Mouse (Mus musculus) embryonic fibroblast, embryonic 13.5 days (primary cell): ENCODE measurements around the gene Sh3pxd2b. TPM values are rescaled to one million over a fixed set of nuclear protein-coding genes. Genes with fewer than 3 reads are reported as not detected.

Experiments used
- H3K27ac ChIP-seq: 2 replicates; pipeline ENCODE4 v1.5.1; 2012; ENCODE audit warnings: low read length, control low read depth, inconsistent platforms; ENCODE audit not compliant: insufficient read depth
- H3K4me1 ChIP-seq: 2 replicates; pipeline ENCODE4 v1.6.1; 2011; ENCODE audit warnings: low read length; ENCODE audit not compliant: control insufficient read depth, insufficient read depth
- H3K4me3 ChIP-seq: 2 replicates; pipeline ENCODE4 v1.5.1; 2011; ENCODE audit warnings: mild to moderate bottlenecking, control low read depth, low read length; ENCODE audit not compliant: insufficient read depth
- CTCF ChIP-seq: IDR thresholded peaks from 2 replicates; pipeline ENCODE4 v1.5.1; 2011; ENCODE audit warnings: mild to moderate bottlenecking, control low read depth, low read length, moderate library complexity, borderline replicate concordance; ENCODE audit not compliant: insufficient read depth
- POLR2A ChIP-seq: IDR thresholded peaks from 2 replicates; pipeline ENCODE4 v1.6.1; 2011; ENCODE audit warnings: low read depth, mild to moderate bottlenecking, control low read depth, low read length, moderate library complexity
- polyA plus RNA-seq: library from polyadenylated mRNA; stranded (reverse); fragments of >200 nt; gene quantifications from 2 replicates; pipeline ENCODE4 v1.2.4, GENCODE M21; 2011; ENCODE audit warnings: low read depth; ENCODE audit not compliant: missing spikeins, insufficient read length

Gene Sh3pxd2b
- polyA plus RNA-seq, 1 experiment: 58.8 TPM

DNA sequence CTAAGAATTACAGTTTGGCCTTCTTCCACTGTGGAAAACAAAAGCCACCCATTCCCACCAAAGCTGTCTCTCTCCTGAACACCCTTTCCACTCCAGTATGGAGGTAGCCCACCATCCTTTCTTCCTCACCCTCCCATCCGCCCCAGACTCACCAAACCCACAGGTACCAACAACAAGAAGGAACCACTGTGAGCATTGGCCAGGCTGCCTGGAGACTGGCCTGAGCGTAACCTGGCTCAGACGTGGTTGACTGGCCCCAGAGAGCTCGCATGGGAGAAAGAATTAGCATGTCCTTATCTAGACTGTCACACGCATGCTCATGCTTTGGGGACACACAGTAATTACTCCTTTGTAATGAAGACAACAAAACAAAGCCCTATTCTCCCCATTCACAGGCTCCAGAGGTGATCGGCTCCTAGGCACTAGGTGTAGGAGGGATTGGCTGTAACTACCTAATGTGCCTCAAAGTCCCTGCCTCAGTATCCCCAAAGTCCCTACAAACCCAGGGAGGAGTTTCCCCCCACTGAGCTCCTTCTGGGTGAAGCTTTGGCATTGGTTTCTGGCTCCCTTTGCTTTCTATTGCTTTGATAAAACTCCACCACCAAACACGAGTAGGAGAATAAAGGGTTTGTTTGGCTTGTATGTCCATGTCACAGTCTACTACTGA lies 36.6 kb downstream of the Sh3pxd2b start:
- H3K4me1 ChIP-seq: peaks cover 6% of the 10 kb centered on the region
- TF ChIP-seq POLR2A: no peak
- TF ChIP-seq CTCF: no peak
- H3K27ac ChIP-seq: peak overlapping the region; percentile 87
- H3K4me3 ChIP-seq: no peak overlapping the region

DNA sequence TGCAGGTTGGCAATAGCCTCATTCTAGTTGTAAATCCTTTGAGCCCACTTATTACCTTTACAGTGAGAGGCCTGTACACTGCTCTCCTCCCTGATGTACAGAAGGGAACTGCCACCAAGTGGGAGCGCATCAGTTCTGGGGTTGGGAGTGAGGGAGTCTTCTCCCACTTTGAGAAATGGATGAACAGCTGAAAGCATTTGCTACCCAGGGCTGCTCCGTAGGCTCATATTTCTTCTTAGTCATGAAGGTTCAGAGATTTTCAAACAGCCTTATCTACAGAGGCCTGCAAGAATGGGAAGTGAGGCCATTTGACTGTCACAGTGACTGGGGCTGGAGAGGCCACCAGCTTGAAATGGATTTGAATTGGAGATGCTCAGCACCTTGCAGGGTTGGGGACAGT lies 38.4 kb downstream of the Sh3pxd2b start:
- TF ChIP-seq CTCF (no peak), POLR2A (no peak)
- Histone ChIP-seq H3K4me3 (no peak overlapping the region), H3K27ac (no peak overlapping the region), H3K4me1 (peaks cover 6% of the 10 kb centered on the region)

DNA sequence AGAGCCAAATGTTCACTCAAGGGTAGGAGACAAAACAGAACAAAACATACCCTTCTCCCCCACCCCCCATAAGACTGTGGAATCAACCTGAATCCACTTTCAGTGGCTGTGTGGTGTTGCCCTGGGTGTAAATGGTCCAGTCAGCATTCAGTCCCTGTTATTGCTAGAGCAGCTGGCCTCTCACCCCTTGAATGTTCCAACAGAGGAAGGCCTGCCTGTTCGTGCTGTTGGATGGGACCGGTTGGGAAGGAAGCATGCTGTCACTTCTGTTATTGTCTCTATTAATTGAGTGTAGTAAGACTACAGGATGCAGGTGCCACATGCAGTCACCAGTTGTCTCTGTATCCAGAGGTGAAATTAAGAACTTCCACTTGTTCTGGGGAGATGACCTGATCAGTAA lies 40.4 kb downstream of the Sh3pxd2b start:
- H3K27ac ChIP-seq: no peak overlapping the region
- peaks cover 6% of the 10 kb centered on the region for H3K4me1 ChIP-seq
- TF ChIP-seq POLR2A: no peak
- TF ChIP-seq CTCF: no peak
- H3K4me3 ChIP-seq: no peak overlapping the region

DNA sequence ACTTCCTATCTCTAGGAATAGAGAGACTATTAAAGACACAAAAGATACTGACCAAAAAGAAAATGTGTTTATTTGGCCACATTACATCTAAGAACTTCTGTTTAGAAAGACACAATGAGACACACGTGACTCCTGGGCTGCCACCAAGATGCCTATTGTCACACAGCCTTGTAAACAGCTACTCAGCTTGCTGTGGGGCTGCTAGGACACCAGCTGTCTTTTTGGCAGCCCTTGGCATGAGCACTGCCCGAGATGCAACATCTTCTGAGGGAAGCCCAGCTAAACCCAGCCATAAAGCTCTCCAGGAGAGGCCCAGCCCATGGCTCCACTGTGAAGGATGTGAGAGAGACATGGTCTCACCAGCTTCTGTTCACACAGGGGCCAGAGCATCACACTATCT lies 45.5 kb downstream of the Sh3pxd2b start:
- Histone ChIP-seq H3K4me1 (peaks cover 5% of the 10 kb centered on the region; the same call in 1 of the 2 replicates), H3K27ac (no peak overlapping the region), H3K4me3 (no peak overlapping the region)
- TF ChIP-seq POLR2A: no peak
- no peak for TF ChIP-seq CTCF

DNA sequence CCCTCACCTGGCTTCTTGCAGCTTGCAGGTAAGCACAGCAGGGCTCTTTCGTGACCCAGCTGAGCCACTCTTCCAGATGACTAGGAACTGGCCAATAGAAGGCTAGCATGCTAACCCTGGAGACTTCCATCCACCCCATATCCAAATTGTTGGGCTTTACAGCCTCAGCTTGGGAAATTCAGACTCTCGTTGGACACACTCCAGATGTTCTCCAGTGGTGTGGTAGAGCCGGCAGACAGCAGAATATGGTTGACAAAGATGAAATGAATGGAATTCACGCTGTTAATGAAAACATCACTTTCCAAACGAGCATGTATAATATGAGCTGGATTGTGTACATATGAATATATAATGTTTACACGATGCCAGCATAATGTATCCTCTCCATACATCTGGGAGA lies 48.2 kb downstream of the Sh3pxd2b start:
- TF ChIP-seq CTCF (no peak), POLR2A (no peak)
- no peak overlapping the region for H3K27ac ChIP-seq
- H3K4me1 ChIP-seq: peaks cover 7% of the 10 kb centered on the region; the same call in 1 of the 2 replicates
- H3K4me3 ChIP-seq: no peak overlapping the region

DNA sequence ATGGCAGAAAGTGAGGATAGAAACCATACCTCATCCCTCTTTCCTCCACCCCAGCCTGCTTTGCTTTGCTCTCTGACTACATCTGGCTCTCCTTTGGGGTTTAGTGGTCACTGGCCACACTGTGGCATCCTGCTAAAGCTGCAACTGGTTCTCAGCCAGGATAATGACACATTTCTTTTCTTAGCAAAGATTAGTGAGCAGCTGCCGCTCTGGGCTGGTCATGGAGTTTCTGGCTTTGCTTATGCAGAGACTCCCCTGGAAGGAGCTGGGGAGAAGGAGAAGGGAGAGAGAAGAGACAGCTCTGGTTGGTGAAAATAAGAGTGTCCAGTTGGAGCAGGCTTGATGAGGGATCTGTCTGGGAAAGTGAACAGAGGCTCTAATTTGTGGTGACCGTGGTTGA lies 50.8 kb downstream of the Sh3pxd2b start:
- H3K27ac ChIP-seq: peak overlapping the region; percentile 76

DNA sequence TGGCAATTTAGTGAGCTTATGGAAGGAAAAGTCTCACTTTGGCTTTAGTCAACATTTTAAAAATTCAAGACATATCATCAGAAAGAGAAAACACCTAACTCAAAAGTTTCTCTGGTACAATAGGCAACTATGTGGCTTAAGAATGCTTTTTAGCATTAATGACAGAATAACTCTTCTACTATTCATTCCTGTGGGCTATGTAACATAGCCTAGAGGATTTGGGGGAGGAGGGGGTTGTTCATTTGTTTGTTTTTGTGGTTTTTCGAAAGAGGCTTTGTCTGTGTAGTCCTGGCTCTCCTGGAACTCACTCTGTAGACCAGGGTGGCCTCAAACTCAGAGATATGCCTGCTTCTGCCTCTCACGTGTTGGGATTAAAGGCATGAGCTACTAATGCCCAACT lies 51.6 kb downstream of the Sh3pxd2b start:
- no peak for TF ChIP-seq POLR2A
- TF ChIP-seq CTCF: no peak
- Histone ChIP-seq H3K4me1 (peaks cover 8% of the 10 kb centered on the region; the same call in 1 of the 2 replicates), H3K27ac (peak overlapping the region; percentile 76), H3K4me3 (no peak overlapping the region)

More for the DNA sequence above, 50.8 kb downstream of the Sh3pxd2b start:
- no peak for TF ChIP-seq CTCF
- TF ChIP-seq POLR2A: no peak
- H3K4me1 ChIP-seq: peaks cover 7% of the 10 kb centered on the region; the same call in 1 of the 2 replicates
- H3K4me3 ChIP-seq: no peak overlapping the region

DNA sequence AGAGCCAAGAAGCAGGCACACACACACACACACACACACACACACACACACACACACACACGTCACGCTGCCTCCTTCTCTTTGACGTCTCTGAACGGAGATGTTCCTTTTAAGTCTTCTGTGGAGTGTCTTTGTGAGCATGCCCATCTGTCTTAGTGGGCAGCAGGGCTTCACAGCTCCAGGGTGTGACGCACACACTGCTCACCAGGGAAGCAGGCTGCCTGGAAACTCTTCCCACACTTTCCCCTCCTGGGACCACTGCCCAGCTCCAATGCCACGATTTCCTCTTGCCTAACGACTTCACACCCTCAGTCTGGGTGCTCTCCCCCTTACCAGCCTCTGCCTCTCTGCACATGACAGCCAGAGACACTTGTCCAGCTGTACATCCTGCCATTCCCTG lies 55.1 kb downstream of the Sh3pxd2b start:
- peaks cover 7% of the 10 kb centered on the region; the same call in 1 of the 2 replicates for H3K4me1 ChIP-seq
- TF ChIP-seq POLR2A (no peak), CTCF (no peak)
- no peak overlapping the region for H3K27ac ChIP-seq
- H3K4me3 ChIP-seq: no peak overlapping the region

DNA sequence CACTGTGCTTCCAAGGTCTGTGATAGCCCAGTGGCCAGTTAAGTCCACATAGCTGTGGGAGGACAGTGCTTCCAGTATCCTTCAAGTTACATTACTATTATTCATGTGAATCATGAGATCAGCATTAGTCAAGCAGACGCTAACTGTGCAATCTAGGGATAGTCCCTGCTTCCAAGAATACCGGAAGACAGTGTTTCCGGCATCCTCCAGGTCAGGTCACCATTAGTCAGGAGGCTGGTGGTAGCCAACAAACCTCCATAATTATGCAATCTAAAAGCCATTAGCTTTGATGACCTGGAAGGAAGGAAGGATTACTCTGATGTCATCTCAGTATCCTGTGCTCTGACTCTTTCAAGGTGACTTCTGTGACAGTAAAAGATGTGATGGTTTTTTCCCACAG lies 57.1 kb downstream of the Sh3pxd2b start:
- H3K4me1 ChIP-seq: 0 out of 2 replicates have a peak, but pooled peaks cover 3% of the 10 kb centered on the region
- TF ChIP-seq CTCF (no peak), POLR2A (no peak)
- H3K4me3 ChIP-seq: no peak overlapping the region
- no peak overlapping the region for H3K27ac ChIP-seq

DNA sequence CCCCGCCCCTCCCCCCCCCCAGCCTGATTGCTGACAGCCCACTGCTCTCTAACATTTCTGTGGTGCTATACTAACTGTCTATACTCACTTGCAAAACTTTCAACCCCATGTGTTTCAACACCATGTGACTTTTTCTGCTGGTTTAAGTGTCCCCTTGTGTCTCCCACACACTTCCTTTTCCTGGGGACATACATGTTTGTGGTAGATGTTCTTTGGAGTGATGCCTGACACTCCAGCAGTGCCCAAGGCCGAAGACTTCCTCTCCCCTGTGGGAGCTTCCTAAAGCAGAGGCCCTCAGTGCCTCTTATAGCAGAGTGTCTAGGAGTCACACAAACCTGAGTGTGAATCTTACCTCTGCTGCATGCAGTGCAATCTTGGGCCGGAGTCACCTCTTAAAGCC lies 60.2 kb downstream of the Sh3pxd2b start:
- Histone ChIP-seq H3K4me1 (0 out of 2 replicates have a peak, but pooled peaks cover 3% of the 10 kb centered on the region), H3K27ac (no peak overlapping the region), H3K4me3 (no peak overlapping the region)
- TF ChIP-seq POLR2A: no peak
- TF ChIP-seq CTCF: no peak
